Mouse (Mus musculus) spleen, adult 2 months (tissue): ENCODE measurements around the gene Gpr37l1.

ENCODE experiments used
- CTCF ChIP-seq: fragments of 200-500 bp; IDR thresholded peaks from 2 replicates; pipeline ENCODE4 v1.5.1; 2011; ENCODE audit warnings: mild to moderate bottlenecking, inconsistent platforms; ENCODE audit not compliant: insufficient read depth, insufficient read length, insufficient replicate concordance; ENCODE audit errors: extremely low read depth
- POLR2A ChIP-seq: fragments of 200-500 bp; IDR thresholded peaks from 2 replicates; pipeline ENCODE4 v1.6.1; 2011; ENCODE audit warnings: low read depth, low read length, inconsistent platforms

DNA sequence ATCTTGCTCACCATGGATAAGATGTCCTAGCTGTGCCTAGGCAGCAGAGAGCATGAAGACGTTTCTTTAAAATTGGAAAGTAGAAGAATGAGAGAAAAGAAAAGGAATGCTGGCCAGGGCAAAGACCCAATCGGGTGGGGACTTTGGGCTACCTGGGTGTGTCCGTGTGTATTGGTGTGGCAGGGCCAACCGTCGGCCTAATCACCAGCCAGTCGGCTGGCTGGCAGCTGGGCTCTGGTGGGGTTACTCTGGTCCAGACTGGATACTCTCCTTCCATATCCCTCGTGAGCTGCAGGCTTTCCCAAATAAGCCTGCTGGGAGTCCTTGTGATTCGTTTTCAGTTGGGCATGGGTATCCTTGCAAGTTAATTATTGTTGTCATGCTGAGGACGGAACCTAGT, 41.2 kb upstream of the Gpr37l1 start:
- no peak for TF ChIP-seq CTCF
- TF ChIP-seq POLR2A, result no peak
